In the genomic region with DNA sequence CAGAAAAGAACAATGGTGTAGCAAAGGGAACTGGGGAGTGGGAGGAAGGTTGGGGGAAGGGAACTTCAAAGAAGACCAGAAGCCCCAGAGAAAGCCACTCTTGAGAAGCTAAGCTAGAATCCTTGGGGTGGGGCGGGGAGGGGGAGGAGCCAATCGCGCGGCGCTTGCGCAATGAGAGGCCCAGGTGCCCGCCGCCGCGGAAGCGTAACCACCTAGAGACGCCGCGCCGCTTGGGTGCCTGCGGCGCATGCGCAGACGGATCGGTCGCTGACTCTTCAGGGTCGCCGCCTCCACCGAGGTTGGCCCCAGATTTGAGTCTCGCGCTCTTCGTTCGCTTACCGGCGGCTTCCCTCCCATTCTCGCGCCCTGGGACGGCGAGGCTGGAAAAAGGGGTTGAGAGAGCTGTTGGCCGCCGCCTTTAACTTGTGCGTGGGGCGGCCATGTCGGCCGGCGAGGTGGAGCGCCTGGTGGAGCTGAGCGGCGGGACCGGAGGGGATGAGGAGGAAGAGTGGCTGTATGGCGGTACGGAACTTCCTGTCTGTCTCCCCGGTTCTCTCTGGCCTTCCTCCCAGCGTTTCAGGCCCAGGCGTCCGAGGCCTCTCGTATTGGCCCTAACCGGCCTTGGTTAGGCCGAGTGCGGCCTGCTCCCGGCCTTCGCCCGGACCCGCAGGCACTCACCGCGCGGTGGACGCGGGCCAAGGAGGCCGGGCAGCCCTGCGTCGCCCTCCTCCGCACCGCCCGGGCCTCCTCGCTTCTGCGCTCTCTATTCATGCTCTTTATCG, we compare ENCODE assay signal across 8 mouse cellular contexts. TPM values are rescaled to one million over a fixed set of nuclear protein-coding genes. Genes with fewer than 3 reads are reported as not detected.
DNase-seq lines count a peak whose midpoint lies in the region; ATAC-seq and TF ChIP-seq lines count a peak whose summit lies in the region.

TSS of gene Fip1l1 (plus strand) at position 210 of the 782 bp plus-strand sequence.

- H3K4me1 ChIP-seq in bone marrow, adult 2 months (ENCODE audit: control insufficient read depth, insufficient read depth, low read length) = peaks cover 4% of the 10 kb centered on the region; the same call in 1 of the 2 replicates
- peaks cover 20% of the 10 kb centered on the region for H3K4me1 ChIP-seq in embryonic facial prominence, embryonic 15.5 days
- H3K4me1 ChIP-seq in kidney, embryonic 14.5 days (ENCODE audit: control insufficient read depth, insufficient read depth, low read length) = peaks cover 17% of the 10 kb centered on the region
- H3K4me1 ChIP-seq in limb, embryonic 15.5 days = peaks cover 24% of the 10 kb centered on the region

- H3K36me3 ChIP-seq in embryonic facial prominence, embryonic 15.5 days = peaks cover 9% of the 10 kb centered on the region
- H3K36me3 ChIP-seq in kidney, embryonic 14.5 days (ENCODE audit: control insufficient read depth, insufficient read depth, low read length) = peaks cover 18% of the 10 kb centered on the region
- H3K36me3 ChIP-seq in limb, embryonic 15.5 days = peaks cover 8% of the 10 kb centered on the region; the same call in 1 of the 2 replicates

- TF ChIP-seq POLR2A in bone marrow, adult 2 months (IDR thresholded peaks at IDR 0.05; ENCODE audit: borderline replicate concordance, control insufficient read depth, low read depth, low read length) = peak; percentile 75; the same call in 1 of the 2 replicates

- no peaks in the 10 kb centered on the region for H3K27me3 ChIP-seq in embryonic facial prominence, embryonic 15.5 days
- no peaks in the 10 kb centered on the region for H3K27me3 ChIP-seq in kidney, embryonic 14.5 days (ENCODE audit: control insufficient read depth, insufficient read depth, low read length)
- no peaks in the 10 kb centered on the region for H3K27me3 ChIP-seq in limb, embryonic 15.5 days

- peak within 1 kb of the TSS; percentile 53 for H3K4me2 ChIP-seq in embryonic facial prominence, embryonic 15.5 days (replicated peaks)
- H3K4me2 ChIP-seq in kidney, embryonic 14.5 days (replicated peaks; ENCODE audit: low read depth, low read length) = peak within 1 kb of the TSS; percentile 58
- peak within 1 kb of the TSS; percentile 55 for H3K4me2 ChIP-seq in limb, embryonic 15.5 days

- ATAC-seq in embryonic facial prominence, embryonic 15.5 days (ENCODE audit: insufficient number of reproducible peaks, low FRiP score, low TSS enrichment, low read depth) = peak; percentile 88
- ATAC-seq in kidney, embryonic 14.5 days (ENCODE audit: low FRiP score, low TSS enrichment) = peak; percentile 92
- ATAC-seq in limb, embryonic 15.5 days (ENCODE audit: insufficient number of reproducible peaks, low FRiP score, low TSS enrichment, low read depth) = peak; percentile 83

- H3K9me3 ChIP-seq in embryonic facial prominence, embryonic 15.5 days (replicated peaks) = no peaks in the 10 kb centered on the region
- no peaks in the 10 kb centered on the region for H3K9me3 ChIP-seq in kidney, embryonic 14.5 days (ENCODE audit: control insufficient read depth, low read length)
- H3K9me3 ChIP-seq in limb, embryonic 15.5 days = no peaks in the 10 kb centered on the region

- WGBS in bone marrow, adult 2 months = under 1% methylated on average over 72 of the region's 73 CpGs
- WGBS in embryonic facial prominence, embryonic 15.5 days = under 1% methylated on average over 73 of the region's 73 CpGs
- under 1% methylated on average over 69 of the region's 73 CpGs for WGBS in kidney, embryonic 14.5 days
- WGBS in limb, embryonic 15.5 days = under 1% methylated on average over 72 of the region's 73 CpGs

- H3K9ac ChIP-seq in embryonic facial prominence, embryonic 15.5 days = peak within 1 kb of the TSS; percentile 99
- peak within 1 kb of the TSS; percentile 97 for H3K9ac ChIP-seq in kidney, embryonic 14.5 days (ENCODE audit: low read depth, low read length)
- H3K9ac ChIP-seq in limb, embryonic 15.5 days = peak within 1 kb of the TSS; percentile 90

- H3K4me3 ChIP-seq in bone marrow, adult 2 months (replicated peaks; ENCODE audit: control insufficient read depth, low read depth, low read length) = peak within 1 kb of the TSS; percentile 97
- peak within 1 kb of the TSS; percentile 97 for H3K4me3 ChIP-seq in embryonic facial prominence, embryonic 15.5 days (replicated peaks)
- H3K4me3 ChIP-seq in kidney, embryonic 14.5 days (ENCODE audit: low read length) = peak within 1 kb of the TSS; percentile 95
- peak within 1 kb of the TSS; percentile 91 for H3K4me3 ChIP-seq in limb, embryonic 15.5 days

- H3K27ac ChIP-seq in bone marrow, adult 2 months (ENCODE audit: control insufficient read depth, insufficient read depth, low read depth, low read length, poor library complexity) = peak within 1 kb of the TSS; percentile 98
- peak within 1 kb of the TSS; percentile 96 for H3K27ac ChIP-seq in embryonic facial prominence, embryonic 15.5 days (replicated peaks)
- H3K27ac ChIP-seq in kidney, embryonic 14.5 days (ENCODE audit: low read depth, low read length) = peak within 1 kb of the TSS; percentile 95
- peak within 1 kb of the TSS; percentile 96 for H3K27ac ChIP-seq in limb, embryonic 15.5 days

- TF ChIP-seq CTCF in bone marrow, adult 2 months (IDR thresholded peaks at IDR 0.05; ENCODE audit: control insufficient read depth, insufficient read depth, low read length) = 0 out of 2 replicates have a peak, but pooled peaks have one; percentile 1

- DNase-seq in 416B (ENCODE audit: low read depth) = peak; percentile 94
- peak; percentile 89 for DNase-seq in heart, adult 9 months (ENCODE audit: low spot score in 2 of 2)
- peak; percentile 24 to 75 for DNase-seq in monocyte, adult 2 months (ENCODE audit: low read depth in 1 of 2, low spot score in 2 of 2)
- DNase-seq in spleen, postnatal 36 days (ENCODE audit: low spot score in 2 of 2) = peak; percentile 89 to 91

RNA-seq across cellular contexts. Expression of gene Fip1l1, which starts in this region (rescaled TPM):
- polyA plus RNA-seq in bone marrow, adult 2 months (2011; ENCODE audit: insufficient read depth, insufficient read length, low replicate concordance, missing spikeins) = 44.5 and 50.5 TPM in 2 replicates
- polyA plus RNA-seq in embryonic facial prominence, embryonic 15.5 days (2015; fragmentation: Nextera tagmentation; extraction: Ambion mirVana) = 86.7 and 89.5 TPM in 2 replicates
- 69.9 and 110 TPM in 2 replicates for polyA plus RNA-seq in kidney, embryonic 14.5 days (2014; fragmentation: Nextera tagmentation; extraction: Ambion mirVana)
- polyA plus RNA-seq in limb, embryonic 15.5 days (2015; fragmentation: Nextera tagmentation; extraction: Ambion mirVana) = 83.4 and 85.2 TPM in 2 replicates

Comparison
In these comparisons a context has a peak if more than half of its experiments do, and no peak if none do; other contexts are left out.
1. Peak in every context shown above with its lines: DNase-seq, ATAC-seq, H3K4me3 ChIP-seq and H3K27ac ChIP-seq.